Mouse (Mus musculus) heart, adult 2 months (tissue): ENCODE measurements at regions not wholly inside any gene's neighbourhood (a gene's known extent, or its start where the extent isn't known, plus 50 kb on each side); places are given as distances from the start of the nearest gene placed in this dataset.

ENCODE experiments used
- DNase-seq, 2 experiments: peaks; one replicate each; pipeline ENCODE4 v3.0.0; 2021
- H3K27ac ChIP-seq: fragments of 200-600 bp; 2 replicates; pipeline ENCODE4 v1.8.1; 2022
- H3K27me3 ChIP-seq: fragments of 200-500 bp; 2 replicates; pipeline ENCODE4 v1.6.1; 2012; ENCODE audit warnings: mild to moderate bottlenecking, low read length, inconsistent platforms, mixed read lengths; ENCODE audit not compliant: control insufficient read depth, insufficient read depth
- H3K36me3 ChIP-seq: fragments of 200-500 bp; 2 replicates; pipeline ENCODE4 v1.6.1; 2012; ENCODE audit warnings: low read length, inconsistent platforms; ENCODE audit not compliant: control insufficient read depth, insufficient read depth
- H3K4me1 ChIP-seq: fragments of 200-500 bp; 2 replicates; pipeline ENCODE4 v1.6.1; 2011; ENCODE audit warnings: low read length; ENCODE audit not compliant: control insufficient read depth, insufficient read depth
- H3K4me3 ChIP-seq: fragments of 200-600 bp; 2 replicates; pipeline ENCODE4 v1.8.1; 2022
- H3K79me2 ChIP-seq: fragments of 200-500 bp; replicated peaks from 2 replicates; pipeline ENCODE4 v1.6.1; 2012; ENCODE audit warnings: mild to moderate bottlenecking, inconsistent platforms, low read length, moderate library complexity, mixed read lengths; ENCODE audit not compliant: control insufficient read depth, insufficient read depth
- H3K9ac ChIP-seq: fragments of 200-500 bp; 2 replicates; pipeline ENCODE4 v1.6.1; 2012; ENCODE audit warnings: low read depth, mild to moderate bottlenecking, control low read depth, inconsistent platforms, low read length, mixed read lengths
- CTCF ChIP-seq: fragments of 200-600 bp; IDR thresholded peaks from 2 replicates; pipeline ENCODE4 v1.8.1; 2022; ENCODE audit warnings: antibody characterized with exemption, mild to moderate bottlenecking, moderate library complexity
- EP300 ChIP-seq: fragments of 200-500 bp; IDR thresholded peaks from 2 replicates; pipeline ENCODE4 v1.6.1; 2011; ENCODE audit warnings: low read depth, low read length, control low read depth; ENCODE audit not compliant: insufficient read depth
- POLR2A ChIP-seq: fragments of 200-500 bp; IDR thresholded peaks from 2 replicates; pipeline ENCODE4 v1.6.1; 2011; ENCODE audit warnings: mild to moderate bottlenecking, low read depth, low read length, control low read depth; ENCODE audit not compliant: insufficient read depth
- WGBS: fragments of 180-500 bp; shearing (Covaris S2); methylation state at CpG from one replicate; pipeline ENCODE4 v1.1.7; 2018; 5-methylcytosine and 5-hydroxymethylcytosine counted together
- intact Hi-C: fragments of 180-260 bp; cut with DNase I; formaldehyde crosslinking; loops from one replicate; pipeline ENCODE4 v1.15.1; 2025

- Histone ChIP-seq H3K9ac (no peak overlapping the region), H3K79me2 (no peaks in the 10 kb centered on the region), H3K27me3 (peaks cover 3% of the 10 kb centered on the region; the same call in 1 of the 2 replicates), H3K4me3 (no peak overlapping the region), H3K4me1 (no peaks in the 10 kb centered on the region), H3K27ac (no peak overlapping the region), H3K36me3 (no peaks in the 10 kb centered on the region)
- DNase-seq, result no peak
- intact Hi-C loops, result no loop called here
- TF ChIP-seq CTCF (no peak), POLR2A (no peak), EP300 (no peak)
- WGBS, result 84% methylated on average over 7 of the region's 7 CpGs
Measured at GRCm38 (mm10) chr4:142829711-142830110, 383.1 kb downstream of the Prdm2 start.

DNA sequence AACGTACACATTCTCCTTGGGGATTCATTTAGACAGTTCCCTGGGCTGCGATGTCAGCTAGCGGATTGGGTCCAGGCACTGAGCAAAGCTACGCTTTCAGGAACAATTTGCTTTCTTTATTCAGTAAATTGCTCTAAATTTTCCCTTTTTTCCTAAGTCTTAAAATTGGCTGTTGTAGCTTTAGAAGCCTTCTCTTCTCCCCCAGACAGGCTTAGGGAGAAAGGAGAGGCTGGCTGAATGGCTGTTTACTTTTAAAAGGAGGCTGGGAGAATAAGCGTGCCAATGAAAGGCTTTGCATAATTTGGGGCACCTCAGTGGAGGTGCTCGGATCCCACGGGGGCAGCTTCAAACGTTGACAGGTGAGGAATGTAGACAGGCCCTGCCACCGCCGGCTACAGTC lies 383.8 kb downstream of the Prdm2 start:
- peaks cover 3% of the 10 kb centered on the region; the same call in 1 of the 2 replicates for H3K27me3 ChIP-seq
- 43% methylated on average over 10 of the region's 10 CpGs for WGBS
- intact Hi-C loops, result no loop called here

DNA sequence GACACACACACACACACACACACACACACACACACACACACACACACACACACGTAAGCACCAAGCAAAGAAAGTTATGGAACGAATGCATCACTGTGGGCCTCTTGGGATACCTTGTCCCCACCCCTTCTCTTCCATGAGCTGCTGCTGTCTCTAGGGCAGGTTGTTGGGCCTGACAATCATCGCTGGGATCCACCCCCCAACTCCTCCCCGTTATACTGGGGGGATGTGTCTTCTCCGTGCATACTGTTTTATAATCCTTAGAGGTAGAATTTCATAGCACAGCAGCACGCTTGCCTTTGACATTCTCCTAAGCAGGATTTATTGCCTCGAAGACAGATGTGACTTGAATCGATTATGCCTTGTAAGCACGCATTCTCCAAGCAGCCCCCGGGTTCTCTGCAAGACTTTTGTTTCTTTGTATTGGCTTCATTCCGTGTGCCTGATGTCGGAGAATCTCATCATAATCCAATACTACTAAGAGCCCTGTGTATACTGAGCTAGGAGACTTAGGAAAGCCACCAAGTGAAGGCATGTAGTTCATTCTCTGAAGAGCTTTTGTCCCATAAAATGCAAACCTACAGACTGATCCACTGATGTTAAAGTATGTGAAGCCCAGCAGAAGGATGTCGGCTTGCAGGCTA lies 386.4 kb downstream of the Prdm2 start:
- Histone ChIP-seq H3K4me1 (no peaks in the 10 kb centered on the region), H3K4me3 (no peak overlapping the region), H3K79me2 (no peaks in the 10 kb centered on the region), H3K9ac (no peak overlapping the region), H3K36me3 (no peaks in the 10 kb centered on the region), H3K27me3 (peaks cover 2% of the 10 kb centered on the region; the same call in 1 of the 2 replicates), H3K27ac (no peak overlapping the region)
- DNase-seq, result no peak
- 70% methylated on average over 13 of the region's 13 CpGs for WGBS
- intact Hi-C loops, result no loop called here
- TF ChIP-seq POLR2A (no peak), EP300 (no peak), CTCF (no peak)

More for the DNA sequence above, 383.8 kb downstream of the Prdm2 start:
- no peak for TF ChIP-seq CTCF
- TF ChIP-seq EP300, result no peak
- no peak for TF ChIP-seq POLR2A
- no peak for DNase-seq
- H3K9ac ChIP-seq, result no peak overlapping the region
- no peaks in the 10 kb centered on the region for H3K79me2 ChIP-seq
- H3K36me3 ChIP-seq, result no peaks in the 10 kb centered on the region
- no peaks in the 10 kb centered on the region for H3K4me1 ChIP-seq
- no peak overlapping the region for H3K27ac ChIP-seq
- H3K4me3 ChIP-seq, result no peak overlapping the region

DNA sequence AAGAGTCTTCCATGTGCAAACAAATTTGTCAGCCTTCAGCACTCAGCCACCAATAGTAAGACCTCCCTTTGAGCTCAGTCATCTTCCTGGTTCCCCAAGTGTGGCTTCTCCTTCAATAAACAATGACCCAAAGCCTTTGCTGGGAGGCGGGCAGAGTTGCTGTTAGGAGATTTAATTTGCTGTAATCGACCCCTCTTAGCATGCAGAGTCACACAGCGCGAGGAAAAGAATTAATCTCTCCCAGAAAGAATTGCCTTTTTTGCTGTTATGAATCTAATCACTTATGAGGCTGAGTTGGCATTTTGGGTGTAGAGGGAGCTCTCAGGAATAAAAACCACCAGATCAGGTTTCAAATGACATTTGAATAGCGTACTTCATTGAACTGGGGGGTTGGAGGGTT lies 387.0 kb downstream of the Prdm2 start:
- intact Hi-C loops, result no loop called here
- Histone ChIP-seq H3K4me1 (no peaks in the 10 kb centered on the region), H3K36me3 (no peaks in the 10 kb centered on the region), H3K79me2 (no peaks in the 10 kb centered on the region), H3K27ac (no peak overlapping the region), H3K4me3 (no peak overlapping the region), H3K27me3 (no peaks in the 10 kb centered on the region), H3K9ac (no peak overlapping the region)
- TF ChIP-seq POLR2A, result no peak
- no peak for TF ChIP-seq EP300
- TF ChIP-seq CTCF, result no peak
- no peak for DNase-seq
- WGBS, result 79% methylated on average over 5 of the region's 5 CpGs

- H3K27ac ChIP-seq, result no peak overlapping the region
- H3K27me3 ChIP-seq, result no peaks in the 10 kb centered on the region
- H3K79me2 ChIP-seq, result no peaks in the 10 kb centered on the region
- H3K36me3 ChIP-seq, result no peaks in the 10 kb centered on the region
- no peak for TF ChIP-seq CTCF
- TF ChIP-seq POLR2A, result no peak
- no peak for TF ChIP-seq EP300
- WGBS, result 72% methylated on average over 6 of the region's 6 CpGs
- no peaks in the 10 kb centered on the region for H3K4me1 ChIP-seq
- no peak for DNase-seq
- no peak overlapping the region for H3K9ac ChIP-seq
- intact Hi-C loops, result no loop called here
- no peak overlapping the region for H3K4me3 ChIP-seq
Measured at GRCm38 (mm10) chr4:142818440-142818839, 394.4 kb downstream of the Prdm2 start.

DNA sequence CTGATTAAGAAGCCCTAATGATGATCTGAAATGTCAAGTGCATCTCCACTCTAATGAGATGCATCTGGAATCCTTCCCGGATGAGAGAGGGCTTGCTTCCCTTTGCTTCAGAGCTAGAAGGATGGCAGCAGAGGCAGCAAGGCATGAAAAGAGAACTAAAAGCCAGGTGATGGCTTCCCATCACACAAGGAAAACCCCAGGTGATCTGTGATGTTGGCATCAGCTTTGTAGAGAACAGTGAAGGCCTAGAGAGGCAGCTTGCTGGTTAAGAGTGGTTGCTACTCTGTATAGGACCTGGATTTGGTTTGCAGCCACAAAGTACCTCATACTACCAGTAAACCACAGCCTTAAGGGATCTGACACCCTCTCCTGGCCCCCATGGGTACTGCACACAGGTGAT lies 395.8 kb downstream of the Prdm2 start:
- Histone ChIP-seq H3K4me1 (no peaks in the 10 kb centered on the region), H3K27ac (no peak overlapping the region), H3K79me2 (no peaks in the 10 kb centered on the region), H3K36me3 (no peaks in the 10 kb centered on the region), H3K9ac (no peak overlapping the region), H3K4me3 (no peak overlapping the region), H3K27me3 (no peaks in the 10 kb centered on the region)
- intact Hi-C loops, result no loop called here
- TF ChIP-seq EP300 (no peak), CTCF (0 out of 2 replicates have a peak, but pooled peaks have one; percentile 11)
- 82% methylated on average over 1 of the region's 1 CpGs for WGBS
- DNase-seq, result no peak
